Mouse (Mus musculus) lung, adult 2 months (tissue): Measurements from ENCODE around the gene Notch4.

ENCODE experiments used
- CTCF ChIP-seq: fragments of 200-500 bp; IDR thresholded peaks from 2 replicates; pipeline ENCODE4 v1.5.1; 2011; ENCODE audit warnings: mild to moderate bottlenecking, low read length, control low read depth; ENCODE audit not compliant: insufficient read depth
- POLR2A ChIP-seq: fragments of 200-500 bp; IDR thresholded peaks from 2 replicates; pipeline ENCODE4 v1.6.1; 2011; ENCODE audit warnings: low read depth, mild to moderate bottlenecking, control low read depth, low read length, borderline replicate concordance; ENCODE audit errors: extremely low read depth

GRCm38 (mm10) chr17:34627943-34628643 lies 64.0 kb downstream of the Notch4 start, which contains the start of gene Ppt2:
- no peak for TF ChIP-seq POLR2A
- TF ChIP-seq CTCF = no peak
